Mouse (Mus musculus): ENCODE measurements around the gene Adora1. TPM values are rescaled to one million over a fixed set of nuclear protein-coding genes. Genes with fewer than 3 reads are reported as not detected.

The Adora1 gene
- polyA plus RNA-seq, 1 experiment from 2014 or later: 0.30 TPM

- Histone ChIP-seq H3K4me2 (no peak overlapping the region), H3K9ac (no peak overlapping the region), H3K4me1 (ENCODE audit: insufficient read depth) (peaks cover 8% of the 10 kb centered on the region), H3K9me3 (ENCODE audit: low read depth, low read length) (no peaks in the 10 kb centered on the region), H3K4me3 (ENCODE audit: low read depth, low read length) (no peak overlapping the region), H3K36me3 (ENCODE audit: insufficient read depth) (no peaks in the 10 kb centered on the region), H3K27me3 (ENCODE audit: insufficient read depth, low read length) (no peaks in the 10 kb centered on the region), H3K27ac (ENCODE audit: low read depth) (no peak overlapping the region)
- no peak for TF ChIP-seq CTCF (IDR thresholded peaks at IDR 0.05; ENCODE audit: low read depth)
- WGBS: 48% methylated on average over 4 of the region's 4 CpGs
- DNase-seq (no peak), ATAC-seq (ENCODE audit: insufficient read depth) (no peak)
Measured at GRCm38 (mm10) chr1:134246590-134246989, 11.4 kb upstream of the Adora1 start.

GRCm38 (mm10) chr1:134245004-134245717 is 9.9 kb upstream of the Adora1 start:
- DNase-seq (no peak), ATAC-seq (ENCODE audit: insufficient read depth) (no peak)
- no peak overlapping the region for H3K9ac ChIP-seq
- H3K9me3 ChIP-seq (ENCODE audit: low read depth, low read length): no peaks in the 10 kb centered on the region
- no peak overlapping the region for H3K27ac ChIP-seq (ENCODE audit: low read depth)
- H3K4me3 ChIP-seq (ENCODE audit: low read depth, low read length): no peak overlapping the region
- no peak overlapping the region for H3K4me2 ChIP-seq
- peaks cover 8% of the 10 kb centered on the region for H3K4me1 ChIP-seq (ENCODE audit: insufficient read depth)
- no peaks in the 10 kb centered on the region for H3K36me3 ChIP-seq (ENCODE audit: insufficient read depth)
- WGBS: 71% methylated on average over 14 of the region's 14 CpGs
- no peaks in the 10 kb centered on the region for H3K27me3 ChIP-seq (ENCODE audit: insufficient read depth, low read length)
- no peak for TF ChIP-seq CTCF (IDR thresholded peaks at IDR 0.05; ENCODE audit: low read depth)

- Histone ChIP-seq H3K27ac (ENCODE audit: low read depth) (no peak overlapping the region), H3K36me3 (ENCODE audit: insufficient read depth) (no peaks in the 10 kb centered on the region), H3K4me1 (ENCODE audit: insufficient read depth) (peaks cover 8% of the 10 kb centered on the region), H3K4me3 (ENCODE audit: low read depth, low read length) (peak overlapping the region; percentile 15; the same call in 1 of the 2 replicates), H3K4me2 (peak overlapping the region; percentile 55), H3K27me3 (ENCODE audit: insufficient read depth, low read length) (no peaks in the 10 kb centered on the region), H3K9ac (peak overlapping the region; percentile 42; the same call in 1 of the 2 replicates), H3K9me3 (ENCODE audit: low read depth, low read length) (no peaks in the 10 kb centered on the region)
- WGBS: 19% methylated on average over 35 of the region's 35 CpGs
- peak; percentile 98 for TF ChIP-seq CTCF (IDR thresholded peaks at IDR 0.05; ENCODE audit: low read depth)
- ATAC-seq (ENCODE audit: insufficient read depth) (peak; percentile 91), DNase-seq (peak; percentile 92)
Measured at GRCm38 (mm10) chr1:134243948-134244914, 9.0 kb upstream of the Adora1 start.

- no peak for TF ChIP-seq CTCF (IDR thresholded peaks at IDR 0.05; ENCODE audit: low read depth)
- no peak overlapping the region for H3K9ac ChIP-seq
- no peaks in the 10 kb centered on the region for H3K9me3 ChIP-seq (ENCODE audit: low read depth, low read length)
- H3K4me2 ChIP-seq: no peak overlapping the region; the same call in 1 of the 2 replicates
- H3K4me3 ChIP-seq (ENCODE audit: low read depth, low read length): peak overlapping the region; percentile 15; the same call in 1 of the 2 replicates
- no peak overlapping the region for H3K27ac ChIP-seq (ENCODE audit: low read depth)
- WGBS: 70% methylated on average over 6 of the region's 6 CpGs
- ATAC-seq (ENCODE audit: insufficient read depth) (0 out of 2 replicates have a peak, but pooled peaks have one; percentile 10), DNase-seq (peak; percentile 28)
- no peaks in the 10 kb centered on the region for H3K36me3 ChIP-seq (ENCODE audit: insufficient read depth)
- H3K27me3 ChIP-seq (ENCODE audit: insufficient read depth, low read length): no peaks in the 10 kb centered on the region
- peaks cover 8% of the 10 kb centered on the region for H3K4me1 ChIP-seq (ENCODE audit: insufficient read depth)
Measured at GRCm38 (mm10) chr1:134243505-134243904, 8.3 kb upstream of the Adora1 start.

- Histone ChIP-seq H3K9me3 (ENCODE audit: low read depth, low read length) (no peaks in the 10 kb centered on the region), H3K4me1 (ENCODE audit: insufficient read depth) (peaks cover 8% of the 10 kb centered on the region), H3K36me3 (ENCODE audit: insufficient read depth) (no peaks in the 10 kb centered on the region), H3K27ac (ENCODE audit: low read depth) (no peak overlapping the region), H3K4me2 (no peak overlapping the region), H3K27me3 (ENCODE audit: insufficient read depth, low read length) (0 out of 2 replicates have a peak, but pooled peaks cover 4% of the 10 kb centered on the region), H3K9ac (no peak overlapping the region), H3K4me3 (ENCODE audit: low read depth, low read length) (no peak overlapping the region)
- 60% methylated on average over 2 of the region's 2 CpGs for WGBS
- no peak for ATAC-seq (ENCODE audit: insufficient read depth)
- no peak for TF ChIP-seq CTCF (IDR thresholded peaks at IDR 0.05; ENCODE audit: low read depth)
- no peak for DNase-seq
Measured at GRCm38 (mm10) chr1:134242286-134242685, 7.1 kb upstream of the Adora1 start.

GRCm38 (mm10) chr1:134241298-134241697 is 6.1 kb upstream of the Adora1 start:
- peaks cover 8% of the 10 kb centered on the region for H3K4me1 ChIP-seq (ENCODE audit: insufficient read depth)
- WGBS: 49% methylated on average over 8 of the region's 8 CpGs
- TF ChIP-seq CTCF (IDR thresholded peaks at IDR 0.05; ENCODE audit: low read depth): no peak
- peaks cover 12% of the 10 kb centered on the region for H3K27me3 ChIP-seq (ENCODE audit: insufficient read depth, low read length)
- no peaks in the 10 kb centered on the region for H3K36me3 ChIP-seq (ENCODE audit: insufficient read depth)
- no peak overlapping the region for H3K4me3 ChIP-seq (ENCODE audit: low read depth, low read length)
- DNase-seq: no peak
- no peaks in the 10 kb centered on the region for H3K9me3 ChIP-seq (ENCODE audit: low read depth, low read length)
- H3K9ac ChIP-seq: no peak overlapping the region
- H3K27ac ChIP-seq (ENCODE audit: low read depth): no peak overlapping the region
- no peak overlapping the region for H3K4me2 ChIP-seq
- ATAC-seq (ENCODE audit: insufficient read depth): no peak

GRCm38 (mm10) chr1:134240701-134241100 is 5.5 kb upstream of the Adora1 start:
- ATAC-seq (ENCODE audit: insufficient read depth): no peak
- H3K4me2 ChIP-seq: no peak overlapping the region
- no peaks in the 10 kb centered on the region for H3K9me3 ChIP-seq (ENCODE audit: low read depth, low read length)
- H3K9ac ChIP-seq: no peak overlapping the region
- H3K27ac ChIP-seq (ENCODE audit: low read depth): no peak overlapping the region
- H3K36me3 ChIP-seq (ENCODE audit: insufficient read depth): no peaks in the 10 kb centered on the region
- 82% methylated on average over 9 of the region's 9 CpGs for WGBS
- H3K27me3 ChIP-seq (ENCODE audit: insufficient read depth, low read length): peaks cover 18% of the 10 kb centered on the region
- H3K4me1 ChIP-seq (ENCODE audit: insufficient read depth): peaks cover 8% of the 10 kb centered on the region
- DNase-seq: no peak
- TF ChIP-seq CTCF (IDR thresholded peaks at IDR 0.05; ENCODE audit: low read depth): no peak
- H3K4me3 ChIP-seq (ENCODE audit: low read depth, low read length): no peak overlapping the region

Data from lung, embryonic 14.5 days (tissue).